Mouse (Mus musculus): ENCODE measurements around the gene Krt75. TPM values are rescaled to one million over a fixed set of nuclear protein-coding genes. Genes with fewer than 3 reads are reported as not detected.

The Krt75 gene
- not detected for total RNA-seq (2021)

DNA sequence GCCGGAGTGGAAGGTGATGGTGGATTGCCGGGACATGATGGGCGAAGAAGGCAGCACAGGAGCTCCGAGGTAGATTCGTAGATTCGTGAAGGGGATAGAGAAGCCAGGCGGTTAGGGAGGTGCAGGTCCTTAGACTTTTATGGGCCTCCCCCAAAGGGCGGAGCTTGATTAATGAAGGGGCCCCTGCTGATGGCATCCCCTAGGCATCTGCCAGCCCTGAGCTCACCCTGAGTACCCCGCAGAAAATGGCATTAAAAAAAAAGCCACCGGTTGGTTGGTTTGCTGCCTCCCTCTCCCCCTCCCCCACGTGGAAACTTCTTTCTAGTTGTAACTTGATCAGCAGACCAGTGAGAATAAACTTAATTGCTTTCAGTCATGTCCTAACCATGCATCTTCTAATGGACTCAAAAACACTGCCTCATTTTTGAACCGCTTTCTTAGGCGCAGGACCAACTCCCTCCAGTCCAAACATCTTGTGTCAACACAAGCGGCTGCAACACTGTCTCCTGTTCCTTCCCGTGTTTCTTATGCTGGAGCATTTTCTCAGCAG, at the start of gene Krt75:
Gene Krt75 (minus strand): TSS at position 109 of the 550 bp plus-strand sequence.
- intact Hi-C loops (cut with DNase I) = no loop called here
- no peak for DNase-seq

DNA sequence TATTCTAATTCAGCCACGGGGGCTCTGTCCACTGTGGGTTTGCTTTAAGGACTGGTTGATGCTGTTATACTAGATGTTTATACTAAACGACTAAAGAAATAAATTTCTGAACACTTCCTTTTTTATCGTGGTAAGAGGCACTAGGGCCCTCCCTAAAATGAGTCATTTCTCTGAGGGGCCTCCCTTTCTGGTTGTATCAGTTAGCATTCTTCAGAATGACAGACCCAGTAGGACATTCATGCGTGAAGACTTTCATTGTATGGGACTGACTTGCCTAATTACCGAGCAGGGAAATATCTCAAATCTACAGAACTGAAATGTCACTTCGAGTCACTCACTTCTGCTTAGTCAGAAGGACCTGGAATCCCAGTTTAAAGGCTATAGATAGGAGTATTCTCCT, 25.4 kb upstream of the Krt75 start:
- intact Hi-C loops (cut with DNase I) = no loop called here
- no peak for DNase-seq

- intact Hi-C loops (cut with DNase I) = no loop called here
- no peak for DNase-seq
Observed at GRCm38 (mm10) chr15:101588216-101588615, 14.5 kb upstream of the Krt75 start.

DNA sequence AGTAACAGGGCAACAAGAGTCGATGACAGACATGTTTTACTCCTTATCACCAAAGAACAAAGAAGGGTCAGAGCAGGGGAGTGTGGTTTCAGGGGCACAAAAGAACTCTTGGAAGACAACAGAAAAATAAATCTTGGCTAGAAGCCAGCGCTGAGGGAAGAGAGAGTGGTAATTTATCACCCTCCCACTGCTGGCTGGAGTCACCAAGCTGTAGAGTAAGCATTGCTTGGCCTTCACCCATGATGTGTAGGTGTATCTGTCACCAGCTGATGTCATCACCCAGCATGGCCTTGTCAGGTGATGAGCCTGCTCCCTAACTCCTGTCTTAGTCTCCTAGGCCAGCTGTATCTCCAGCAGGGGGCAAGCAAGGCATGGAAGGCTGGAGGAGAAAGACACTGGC, 10.8 kb upstream of the Krt75 start:
- intact Hi-C loops (cut with DNase I) = no loop called here
- no peak for DNase-seq

- intact Hi-C loops (cut with DNase I) = no loop called here
- DNase-seq = no peak
Observed at GRCm38 (mm10) chr15:101583211-101583965, 9.7 kb upstream of the Krt75 start.

GRCm38 (mm10) chr15:101581701-101582100, 8.0 kb upstream of the Krt75 start:
- no peak for DNase-seq
- intact Hi-C loops (cut with DNase I) = no loop called here

DNA sequence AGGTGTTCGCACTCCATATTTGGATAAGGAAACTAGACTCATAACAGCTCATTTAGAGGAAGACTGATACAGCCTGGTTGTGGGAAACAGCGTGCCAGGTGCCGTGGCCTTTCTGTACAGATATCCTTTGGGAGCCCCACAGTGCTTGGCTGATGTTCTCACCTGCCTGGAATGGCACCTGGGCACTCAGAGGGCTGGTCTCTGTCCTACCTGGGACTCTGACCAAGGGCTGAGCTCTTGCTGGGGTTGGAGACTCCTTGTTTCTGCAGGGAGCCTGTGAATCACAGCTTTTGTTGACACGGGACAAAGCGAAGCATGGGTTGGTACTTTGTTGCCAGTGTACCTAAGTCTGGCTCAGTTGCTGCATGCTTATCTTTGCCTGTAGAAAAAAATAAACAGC, 1.8 kb upstream of the Krt75 start:
- intact Hi-C loops (cut with DNase I) = no loop called here
- no peak for DNase-seq

- DNase-seq = no peak
- intact Hi-C loops (cut with DNase I) = no loop called here
Observed at GRCm38 (mm10) chr15:101567780-101568179, 5.9 kb downstream of the Krt75 start.

- no peak for DNase-seq
- intact Hi-C loops (cut with DNase I) = no loop called here
Observed at GRCm38 (mm10) chr15:101562850-101563249, 10.9 kb downstream of the Krt75 start, which contains the start of gene Krt90. Gene Krt90 (minus strand): TSS chr15:101562950.

DNA sequence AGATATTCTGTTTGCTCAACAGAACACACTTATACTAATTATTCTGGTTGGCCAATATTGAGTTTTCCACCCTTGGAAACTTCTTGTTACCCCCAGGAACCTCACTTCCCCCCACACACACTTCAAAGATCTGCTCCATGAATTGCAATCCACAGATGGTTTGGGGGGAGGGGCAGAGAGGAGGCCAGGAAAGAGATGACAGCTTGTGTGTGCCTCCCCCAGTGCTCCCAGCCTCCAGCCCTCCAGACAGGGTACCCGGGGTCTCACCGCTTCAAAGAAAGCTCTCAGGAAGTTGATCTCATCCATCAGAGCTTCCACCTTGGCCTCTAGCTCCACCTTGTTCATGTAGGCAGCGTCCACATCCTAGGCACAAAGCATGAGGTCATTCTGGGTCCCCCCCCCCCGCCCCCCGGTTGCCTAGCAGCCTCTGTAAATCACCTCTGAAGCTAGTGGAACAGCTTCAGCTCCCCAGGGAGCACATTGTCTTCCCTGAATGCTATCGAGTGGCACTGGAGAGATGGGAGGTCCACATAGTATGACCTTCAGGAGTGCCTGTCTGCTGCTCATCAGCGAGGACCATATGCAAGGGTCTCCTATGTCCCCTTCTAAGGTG, 15.6 kb downstream of the Krt75 start:
- DNase-seq = no peak
- intact Hi-C loops (cut with DNase I) = no loop called here

DNA sequence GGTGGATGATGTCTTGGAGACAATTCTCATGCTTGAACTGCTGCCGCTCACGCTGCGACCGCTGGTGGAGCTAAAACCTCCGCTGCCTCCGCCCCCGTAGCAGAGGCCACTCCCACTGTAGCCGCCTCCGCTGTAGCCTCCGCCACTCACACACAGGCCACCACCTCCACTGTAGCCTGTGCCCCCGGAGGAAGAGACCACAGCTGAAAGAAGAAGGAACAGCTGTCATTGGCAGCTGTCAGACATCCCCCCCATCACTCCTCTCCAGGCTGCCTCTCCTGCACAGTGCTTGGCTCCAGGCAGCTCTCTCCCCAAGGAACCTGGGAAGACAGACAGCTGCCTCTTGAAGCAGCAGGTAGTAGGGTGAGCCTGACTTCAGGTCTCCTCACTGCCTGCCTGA, 20.5 kb downstream of the Krt75 start:
- intact Hi-C loops (cut with DNase I) = no loop called here
- peak; percentile 3 to 15 for DNase-seq

DNA sequence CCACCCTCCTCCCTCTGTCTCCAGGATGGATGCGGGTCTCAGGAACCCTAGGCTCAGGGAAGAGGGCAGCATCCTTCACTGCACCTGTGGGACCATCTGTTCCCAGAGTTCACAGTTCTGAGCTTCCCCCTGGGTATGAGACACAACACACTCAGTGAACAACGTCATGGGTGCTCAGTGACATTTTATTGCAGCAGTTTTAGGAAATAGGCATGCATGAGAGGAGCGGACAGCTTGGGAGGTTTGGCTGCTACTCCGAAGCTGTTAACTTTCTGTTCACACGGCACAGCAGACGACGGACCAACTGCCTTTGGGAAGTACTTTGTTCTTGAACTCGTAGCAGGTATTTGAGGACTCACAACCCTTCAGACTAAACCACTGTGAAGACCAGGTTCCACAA, 21.5 kb downstream of the Krt75 start:
- intact Hi-C loops (cut with DNase I) = no loop called here
- DNase-seq = no peak

- intact Hi-C loops (cut with DNase I) = no loop called here
- no peak for DNase-seq
Observed at GRCm38 (mm10) chr15:101550567-101550966, 23.1 kb downstream of the Krt75 start, which contains the start of gene Krt82. Gene Krt82 (minus strand): TSS chr15:101550667.

DNA sequence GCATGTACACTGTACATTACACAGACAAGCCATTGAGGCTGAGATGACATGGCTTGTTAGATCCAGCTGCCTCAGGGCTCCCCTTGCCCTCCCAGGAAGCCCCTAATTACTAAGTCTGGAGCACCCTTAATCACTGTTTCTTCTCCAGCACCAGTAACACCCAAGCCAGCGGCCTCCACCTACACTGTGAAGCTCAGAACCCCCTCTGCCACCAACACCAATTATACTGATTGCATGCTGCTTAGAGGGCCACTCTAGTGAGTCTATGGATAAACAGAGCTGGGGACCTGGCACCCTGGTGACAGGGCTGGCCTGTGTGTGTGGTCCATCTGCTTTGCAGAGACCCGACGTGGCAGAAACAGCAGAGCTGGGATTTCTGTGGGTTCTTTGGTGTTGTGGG, 29.2 kb downstream of the Krt75 start:
- no peak for DNase-seq
- intact Hi-C loops (cut with DNase I) = no loop called here

GRCm38 (mm10) chr15:101542543-101542942, 31.2 kb downstream of the Krt75 start:
- no peak for DNase-seq
- intact Hi-C loops (cut with DNase I) = no loop called here

- no peak for DNase-seq
- intact Hi-C loops (cut with DNase I) = loop anchor here (5.0 kb wide), 1 partner anchor 234 kb away; no protein-coding TSS in a partner anchor
Observed at GRCm38 (mm10) chr15:101538580-101538900, 35.2 kb downstream of the Krt75 start.

GRCm38 (mm10) chr15:101537864-101538579, 35.7 kb downstream of the Krt75 start:
- intact Hi-C loops (cut with DNase I) = loop anchor here (5.0 kb wide), 1 partner anchor 234 kb away; no protein-coding TSS in a partner anchor
- no peak for DNase-seq

DNA sequence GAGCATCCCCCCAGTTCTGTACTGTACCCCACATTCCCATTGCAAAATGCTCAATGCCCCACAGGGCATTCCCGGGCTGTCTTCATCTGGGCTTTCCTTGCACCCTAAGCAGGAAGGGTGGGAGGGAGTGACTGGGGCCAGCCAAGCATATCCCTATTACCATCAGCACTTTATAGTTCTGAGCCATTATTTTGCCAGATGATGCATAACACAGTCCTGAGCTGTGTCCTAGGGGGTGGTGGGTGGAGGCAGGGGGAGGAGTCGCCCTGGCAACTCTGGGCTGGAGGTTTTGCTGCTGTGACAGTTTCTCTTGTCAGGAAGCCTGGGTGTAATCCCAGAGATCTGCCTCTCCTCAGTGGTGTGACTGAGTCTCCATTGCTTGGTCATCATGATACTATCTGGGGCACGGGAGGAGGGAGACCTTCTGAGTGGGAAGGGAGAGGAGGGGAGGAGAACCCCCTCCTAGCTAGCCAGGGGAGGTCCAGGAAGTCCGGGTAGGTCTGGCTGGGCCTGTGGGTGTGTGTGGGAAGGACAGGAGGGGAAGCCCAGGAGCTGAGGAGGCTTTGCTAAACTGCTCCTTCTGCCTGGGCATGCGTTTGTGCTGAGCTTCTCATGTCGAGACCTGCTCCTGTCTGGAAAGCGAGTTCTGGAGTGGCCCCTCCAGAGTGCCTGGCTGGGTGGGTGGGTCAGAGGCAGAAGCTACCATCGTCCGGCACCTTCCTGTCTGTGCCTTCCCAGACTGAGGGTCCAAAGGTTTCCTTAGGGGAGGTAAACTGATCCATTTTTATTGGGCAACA, 37.5 kb downstream of the Krt75 start:
- intact Hi-C loops (cut with DNase I) = loop anchor here (5.0 kb wide), 1 partner anchor 236 kb away; no protein-coding TSS in a partner anchor
- no peak for DNase-seq

- intact Hi-C loops (cut with DNase I) = no loop called here
Observed at GRCm38 (mm10) chr15:101532720-101533119, 41.0 kb downstream of the Krt75 start, which contains the start of gene Krt84. Gene Krt84 (minus strand): TSS chr15:101532820.

GRCm38 (mm10) chr15:101522556-101523232, 51.0 kb downstream of the Krt75 start:
- DNase-seq = no peak
- intact Hi-C loops (cut with DNase I) = no loop called here

More at GRCm38 (mm10) chr15:101532720-101533119, 41.0 kb downstream of the Krt75 start, which contains the start of gene Krt84:
- no peak for DNase-seq

All from heart, postnatal 36 days (tissue).